Mouse (Mus musculus) kidney, embryonic 14.5 days (tissue): ENCODE data around the gene Hid1. TPM values are rescaled to one million over a fixed set of nuclear protein-coding genes. Genes with fewer than 3 reads are reported as not detected.

Experiments used
- polyA plus RNA-seq: library from polyadenylated mRNA; unstranded; fragments of >200 nt; fragmentation: Nextera tagmentation; extraction: Ambion mirVana; gene quantifications from 2 replicates; pipeline ENCODE4 v1.2.1, GENCODE M21; 2014

Hid1 gene
- polyA plus RNA-seq, 1 experiment from 2014 or later = 4.4 TPM

Other genes with a start within 250 kb of the Hid1 start
- 0.26 TPM in 2 replicates for gene Cd300lf, start 233.8 kb downstream of the Hid1 start, polyA plus RNA-seq
- gene Slc9a3r1, start 204.4 kb downstream of the Hid1 start, polyA plus RNA-seq = 81.5 and 110 TPM in 2 replicates
- 6.3 and 10.3 TPM in 2 replicates for gene Tmem104, start 180.3 kb downstream of the Hid1 start, polyA plus RNA-seq
- 18.2 and 18.4 TPM in 2 replicates for gene Nat9, start 179.9 kb downstream of the Hid1 start, polyA plus RNA-seq
- not detected in 2 replicates for gene Grin2c, start 100.5 kb downstream of the Hid1 start, polyA plus RNA-seq
- 9.2 and 13.1 TPM in 2 replicates for gene Fdxr, start 90.7 kb downstream of the Hid1 start, polyA plus RNA-seq
- gene Fads6, start 70.1 kb downstream of the Hid1 start, polyA plus RNA-seq = 0.32 and 0.39 TPM in 2 replicates
- 0.14 and 0.15 TPM in 2 replicates for gene Otop2, start 60.6 kb downstream of the Hid1 start, polyA plus RNA-seq
- not detected in 2 replicates for gene Ush1g, start 45.7 kb downstream of the Hid1 start, polyA plus RNA-seq
- gene Otop3, start 33.0 kb downstream of the Hid1 start, polyA plus RNA-seq = not detected in 2 replicates
- 11.5 and 13.0 TPM in 2 replicates for gene Cdr2l, start 14.2 kb upstream of the Hid1 start, polyA plus RNA-seq
- 235 and 261 TPM in 2 replicates for gene Mrpl58, start 36.0 kb upstream of the Hid1 start, polyA plus RNA-seq
- 962 and 1,151 TPM in 2 replicates for gene Atp5h, start 52.2 kb upstream of the Hid1 start, polyA plus RNA-seq
- gene Kctd2, start 52.4 kb upstream of the Hid1 start, polyA plus RNA-seq = 22.7 and 23.9 TPM in 2 replicates
- gene Trim80, start 72.8 kb upstream of the Hid1 start, polyA plus RNA-seq = 0.14 and 0.33 TPM in 2 replicates
- 9.0 and 10.7 TPM in 2 replicates for gene Slc16a5, start 94.7 kb upstream of the Hid1 start, polyA plus RNA-seq
- 5.7 and 7.9 TPM in 2 replicates for gene Armc7, start 107.9 kb upstream of the Hid1 start, polyA plus RNA-seq
- gene Nt5c, start 124.1 kb upstream of the Hid1 start, polyA plus RNA-seq = 75.6 and 76.3 TPM in 2 replicates
- 487 and 524 TPM in 2 replicates for gene Jpt1, start 146.6 kb upstream of the Hid1 start, polyA plus RNA-seq
- 1,228 and 1,562 TPM in 2 replicates for gene Sumo2, start 168.5 kb upstream of the Hid1 start, polyA plus RNA-seq
- gene Nup85, start 196.7 kb upstream of the Hid1 start, polyA plus RNA-seq = 159 and 197 TPM in 2 replicates
- 99.7 and 100 TPM in 2 replicates for gene Mrps7, start 236.2 kb upstream of the Hid1 start, polyA plus RNA-seq
- 14.4 and 22.7 TPM in 2 replicates for gene Gga3, start 236.3 kb upstream of the Hid1 start, polyA plus RNA-seq
- 33.3 and 33.6 TPM in 2 replicates for gene Mif4gd, start 245.2 kb upstream of the Hid1 start, polyA plus RNA-seq